Mouse (Mus musculus) forebrain, embryonic 11.5 days (tissue): ENCODE measurements around the gene Zdhhc5. TPM values are rescaled to one million over a fixed set of nuclear protein-coding genes. Genes with fewer than 3 reads are reported as not detected.
A peak's percentile ranks its signal among the peaks of the same experiment; 100 is the strongest.

ENCODE experiments used
- ATAC-seq: fragments of 200-750 bp; cut with Nextera tagmentation; replicated peaks from 2 replicates; pipeline ENCODE4 v1.8.0; 2017; ENCODE audit warnings: moderate TSS enrichment; ENCODE audit not compliant: low FRiP score
- DNase-seq: peaks from one replicate; pipeline ENCODE4 v3.0.0-alpha.2; 2017; ENCODE audit warnings: low spot score
- H3K27ac ChIP-seq: fragments of 300-500 bp; sonication (generic); 2 replicates; pipeline ENCODE4 v1.5.1; 2014; ENCODE audit warnings: low read depth, low read length
- H3K27me3 ChIP-seq: fragments of 300-500 bp; sonication (generic); 2 replicates; pipeline ENCODE4 v1.6.1; 2014; ENCODE audit warnings: mild to moderate bottlenecking, low read length, mixed read lengths; ENCODE audit not compliant: control insufficient read depth, insufficient read depth
- H3K36me3 ChIP-seq: fragments of 300-500 bp; sonication (generic); 2 replicates; pipeline ENCODE4 v1.6.1; 2014; ENCODE audit warnings: mild to moderate bottlenecking, low read length, moderate library complexity, mixed read lengths; ENCODE audit not compliant: control insufficient read depth, insufficient read depth
- H3K4me1 ChIP-seq: fragments of 300-500 bp; sonication (generic); replicated peaks from 2 replicates; pipeline ENCODE4 v1.6.1; 2014; ENCODE audit warnings: low read length, mixed read lengths; ENCODE audit not compliant: control insufficient read depth, insufficient read depth
- H3K4me2 ChIP-seq: fragments of 300-500 bp; sonication (generic); 2 replicates; pipeline ENCODE4 v1.6.1; 2014; ENCODE audit warnings: low read depth, mild to moderate bottlenecking, low read length, moderate library complexity, mixed read lengths; ENCODE audit not compliant: severe bottlenecking
- H3K4me3 ChIP-seq: fragments of 300-500 bp; sonication (generic); 2 replicates; pipeline ENCODE4 v1.5.1; 2014; ENCODE audit warnings: low read depth, low read length
- H3K9ac ChIP-seq: fragments of 300-500 bp; sonication (generic); 2 replicates; pipeline ENCODE4 v1.6.1; 2014; ENCODE audit warnings: low read length
- H3K9me3 ChIP-seq: fragments of 300-500 bp; sonication (generic); 2 replicates; pipeline ENCODE4 v1.6.1; 2016; ENCODE audit warnings: low read length, mixed read lengths; ENCODE audit not compliant: control insufficient read depth
- WGBS: fragments of 180-500 bp; shearing (Covaris S2); extraction: QIAGEN DNeasy Blood & Tissue Kit; methylation state at CpG from one replicate; pipeline ENCODE4 v1.1.7; 2014; 5-methylcytosine and 5-hydroxymethylcytosine counted together
- polyA plus RNA-seq: library from polyadenylated mRNA; unstranded; fragments of >200 nt; fragmentation: Nextera tagmentation; extraction: Ambion mirVana; gene quantifications from 2 replicates; pipeline ENCODE4 v1.2.1, GENCODE M21; 2014

The Zdhhc5 gene
- polyA plus RNA-seq, 1 experiment from 2014 or later = 27.7 TPM

DNA sequence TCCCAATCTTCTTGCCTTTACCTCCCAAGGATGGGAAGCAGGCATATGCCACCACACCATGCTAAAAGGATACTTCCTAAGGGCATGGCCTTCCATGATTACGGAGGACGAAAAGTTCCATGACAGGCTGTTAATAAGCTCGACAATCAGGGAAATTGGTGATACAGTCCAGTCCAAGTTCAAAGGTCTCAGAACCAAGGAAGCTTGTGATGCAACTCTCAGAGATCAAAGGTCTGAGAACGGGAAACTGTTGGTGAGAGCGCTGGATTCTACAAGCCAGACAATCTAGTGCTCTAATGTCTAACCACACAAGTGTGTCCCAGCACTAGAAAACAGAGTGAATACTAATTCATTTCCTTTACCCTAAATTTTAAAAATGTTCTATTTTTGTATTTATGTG, 41.3 kb upstream of the Zdhhc5 start:
- no peaks in the 10 kb centered on the region for H3K4me1 ChIP-seq
- H3K27ac ChIP-seq = no peak overlapping the region
- no peak overlapping the region for H3K4me2 ChIP-seq
- H3K9me3 ChIP-seq = no peaks in the 10 kb centered on the region
- H3K9ac ChIP-seq = no peak overlapping the region
- no peaks in the 10 kb centered on the region for H3K36me3 ChIP-seq
- H3K27me3 ChIP-seq = no peaks in the 10 kb centered on the region
- DNase-seq (no peak), ATAC-seq (no peak)
- H3K4me3 ChIP-seq = no peak overlapping the region
- WGBS = 88% methylated on average over 5 of the region's 5 CpGs

DNA sequence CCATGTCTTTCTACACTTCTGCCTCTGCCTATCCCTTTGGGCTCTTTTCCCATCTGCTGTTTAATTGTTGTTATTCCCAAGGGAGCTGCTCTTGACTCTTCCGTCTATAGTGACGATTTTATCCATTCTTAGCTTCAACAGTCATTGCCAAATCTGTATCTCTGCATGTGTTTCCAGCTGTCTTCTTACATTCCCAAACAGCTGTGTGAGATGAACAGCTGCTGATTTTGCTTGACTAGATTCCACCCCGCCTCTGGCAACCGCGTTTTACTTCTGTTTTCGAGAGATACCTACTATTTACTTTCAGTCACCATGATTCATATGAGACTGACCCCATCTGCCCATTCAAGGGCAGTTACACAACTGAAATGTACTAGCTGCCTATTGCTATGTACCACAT, 35.1 kb upstream of the Zdhhc5 start:
- no peak overlapping the region for H3K27ac ChIP-seq
- H3K4me1 ChIP-seq = no peaks in the 10 kb centered on the region
- H3K36me3 ChIP-seq = no peaks in the 10 kb centered on the region
- no peak overlapping the region for H3K9ac ChIP-seq
- ATAC-seq (no peak), DNase-seq (no peak)
- no peak overlapping the region for H3K4me2 ChIP-seq
- WGBS = 90% methylated on average over 6 of the region's 6 CpGs
- no peaks in the 10 kb centered on the region for H3K27me3 ChIP-seq
- H3K9me3 ChIP-seq = no peaks in the 10 kb centered on the region
- no peak overlapping the region for H3K4me3 ChIP-seq

DNA sequence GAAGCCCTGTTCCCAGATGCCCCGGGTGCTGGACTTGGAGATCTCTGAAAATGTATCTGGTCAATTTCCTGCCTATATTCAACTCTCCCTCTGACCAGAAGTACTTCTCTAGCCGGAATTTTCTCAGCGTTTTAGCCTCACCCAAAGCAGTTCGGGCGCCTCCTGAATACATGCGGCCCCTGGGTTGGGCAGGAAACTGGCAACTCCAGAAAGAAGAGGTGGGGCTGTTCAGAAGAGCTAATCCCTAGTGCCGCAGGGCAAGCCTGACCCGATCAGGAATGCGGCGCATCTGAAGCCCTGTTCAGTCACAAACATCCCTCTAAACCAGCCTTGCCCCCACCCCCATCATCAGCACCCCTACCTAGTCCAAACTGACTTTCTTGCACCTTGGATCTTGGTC, 29.1 kb upstream of the Zdhhc5 start:
- Histone ChIP-seq H3K36me3 (no peaks in the 10 kb centered on the region), H3K27me3 (no peaks in the 10 kb centered on the region), H3K9me3 (no peaks in the 10 kb centered on the region), H3K4me2 (peak overlapping the region; percentile 81), H3K9ac (peak overlapping the region; percentile 99), H3K4me1 (peaks cover 18% of the 10 kb centered on the region), H3K4me3 (peak overlapping the region; percentile 87), H3K27ac (peak overlapping the region; percentile 100)
- 1% methylated on average over 10 of the region's 10 CpGs for WGBS
- ATAC-seq = peak; percentile 23
- peak; percentile 83 for DNase-seq

DNA sequence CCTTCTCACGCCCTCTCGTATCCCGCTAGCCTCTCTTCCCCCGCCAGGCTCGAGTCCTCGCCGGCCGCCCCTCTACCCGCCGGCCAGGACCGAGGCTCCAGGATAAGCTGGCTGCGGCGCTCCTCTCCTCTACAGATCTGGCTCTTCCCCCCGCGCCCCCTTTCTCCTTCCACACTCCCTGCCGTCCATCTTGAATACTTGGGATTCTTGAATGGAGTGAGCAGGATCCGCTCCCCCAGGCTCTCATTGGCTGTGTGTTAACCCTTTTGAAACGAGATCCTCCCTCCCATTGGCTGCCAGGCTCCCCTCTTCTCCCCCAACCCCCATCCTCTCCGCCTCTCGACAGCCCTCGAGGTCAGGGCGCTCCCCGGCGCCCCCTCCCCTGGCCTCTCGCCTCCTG, 28.6 kb upstream of the Zdhhc5 start, which contains the start of gene Gm19426:
Gene Gm19426 (minus strand): TSS at position 95 of the 400 bp plus-strand sequence.
- under 1% methylated on average over 25 of the region's 25 CpGs for WGBS
- H3K4me2 ChIP-seq = peak within 1 kb of the TSS; percentile 81
- peak within 1 kb of the TSS; percentile 99 for H3K9ac ChIP-seq
- peak within 1 kb of the TSS; percentile 100 for H3K27ac ChIP-seq
- DNase-seq = peak; percentile 95
- H3K4me3 ChIP-seq = peak within 1 kb of the TSS; percentile 87
- H3K27me3 ChIP-seq = no peaks in the 10 kb centered on the region
- H3K4me1 ChIP-seq = peaks cover 22% of the 10 kb centered on the region
- ATAC-seq = peak; percentile 87
- no peaks in the 10 kb centered on the region for H3K36me3 ChIP-seq
- no peaks in the 10 kb centered on the region for H3K9me3 ChIP-seq

DNA sequence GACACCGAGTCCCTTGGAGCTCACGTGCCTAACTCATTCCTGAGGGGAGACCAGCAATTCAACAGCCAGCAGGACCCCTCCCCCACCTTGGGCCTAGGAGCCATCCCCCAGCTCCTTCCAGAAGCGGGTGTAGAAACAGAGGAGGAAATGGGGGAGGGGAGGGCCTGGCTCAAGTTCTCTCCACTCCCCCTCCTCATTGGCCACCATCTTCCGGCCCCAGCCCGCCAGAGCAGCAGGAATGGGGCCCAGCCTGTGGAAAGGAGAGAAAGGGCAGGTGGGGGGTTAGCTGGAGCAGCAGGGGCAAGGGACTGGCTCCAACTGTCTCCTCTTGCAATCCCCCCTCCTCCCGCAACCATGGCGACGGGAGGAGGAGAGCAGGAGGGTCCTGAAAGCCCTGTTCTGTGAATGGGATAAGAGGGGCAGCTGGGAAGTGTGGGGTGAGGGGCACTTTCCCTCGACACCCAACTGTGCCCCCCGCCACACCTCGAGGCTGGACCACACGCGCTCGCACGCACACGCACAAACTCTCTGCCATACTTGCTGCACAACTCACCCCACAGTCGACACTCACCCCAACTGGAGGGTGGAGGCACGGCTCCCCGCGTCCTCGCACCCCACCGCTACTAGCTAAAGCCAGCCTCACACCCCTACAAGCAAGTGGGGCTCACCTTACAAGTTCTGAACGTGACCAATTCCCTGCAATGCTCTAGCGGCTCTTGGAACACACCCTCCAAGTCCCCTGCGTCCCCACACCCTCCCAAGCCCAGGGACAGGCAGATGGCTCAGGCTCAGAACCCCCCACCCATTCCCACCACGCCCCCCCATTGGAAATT, 27.7 kb upstream of the Zdhhc5 start:
- Histone ChIP-seq H3K9ac (peak overlapping the region; percentile 99), H3K4me1 (peaks cover 30% of the 10 kb centered on the region), H3K4me2 (peak overlapping the region; percentile 81), H3K4me3 (peak overlapping the region; percentile 87), H3K27ac (peak overlapping the region; percentile 100), H3K36me3 (no peaks in the 10 kb centered on the region), H3K9me3 (no peaks in the 10 kb centered on the region), H3K27me3 (no peaks in the 10 kb centered on the region)
- peak; percentile 88 for ATAC-seq
- under 1% methylated on average over 25 of the region's 26 CpGs for WGBS
- peak; percentile 96 for DNase-seq

DNA sequence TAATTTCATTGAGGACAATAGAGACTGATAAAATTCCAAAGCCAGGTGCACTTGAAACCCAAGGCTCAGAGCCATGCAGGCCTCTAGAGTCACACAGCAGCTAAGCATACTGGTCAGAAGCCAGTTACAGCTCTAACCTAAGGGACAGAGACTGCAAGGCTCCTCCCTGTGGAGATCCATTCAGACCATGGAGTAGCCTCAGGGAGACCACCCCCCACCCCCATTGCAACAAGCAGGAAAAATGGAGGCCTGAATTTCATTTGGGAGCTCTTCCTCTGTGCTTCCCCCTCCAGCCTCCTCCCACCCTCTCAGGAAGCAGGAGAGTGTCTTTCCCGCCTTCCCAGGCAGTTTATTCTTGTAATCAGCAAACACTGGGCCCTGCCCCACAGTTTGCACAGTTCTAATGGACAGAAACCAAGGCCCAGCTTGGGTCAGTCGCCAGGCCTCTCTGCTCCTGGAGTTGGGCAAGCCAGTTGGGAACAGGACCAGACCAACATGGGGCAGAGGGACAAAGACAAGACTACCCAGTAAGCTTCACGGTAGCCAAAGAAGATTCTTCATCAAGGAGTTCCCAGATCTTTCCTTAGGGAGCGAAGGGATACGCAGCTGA, 27.0 kb upstream of the Zdhhc5 start:
- 2% methylated on average over 5 of the region's 5 CpGs for WGBS
- no peak for DNase-seq
- Histone ChIP-seq H3K4me2 (peak overlapping the region; percentile 81), H3K27me3 (no peaks in the 10 kb centered on the region), H3K27ac (peak overlapping the region; percentile 100), H3K9me3 (no peaks in the 10 kb centered on the region), H3K36me3 (no peaks in the 10 kb centered on the region), H3K9ac (peak overlapping the region; percentile 99), H3K4me1 (peaks cover 37% of the 10 kb centered on the region), H3K4me3 (peak overlapping the region; percentile 87)
- no peak for ATAC-seq

DNA sequence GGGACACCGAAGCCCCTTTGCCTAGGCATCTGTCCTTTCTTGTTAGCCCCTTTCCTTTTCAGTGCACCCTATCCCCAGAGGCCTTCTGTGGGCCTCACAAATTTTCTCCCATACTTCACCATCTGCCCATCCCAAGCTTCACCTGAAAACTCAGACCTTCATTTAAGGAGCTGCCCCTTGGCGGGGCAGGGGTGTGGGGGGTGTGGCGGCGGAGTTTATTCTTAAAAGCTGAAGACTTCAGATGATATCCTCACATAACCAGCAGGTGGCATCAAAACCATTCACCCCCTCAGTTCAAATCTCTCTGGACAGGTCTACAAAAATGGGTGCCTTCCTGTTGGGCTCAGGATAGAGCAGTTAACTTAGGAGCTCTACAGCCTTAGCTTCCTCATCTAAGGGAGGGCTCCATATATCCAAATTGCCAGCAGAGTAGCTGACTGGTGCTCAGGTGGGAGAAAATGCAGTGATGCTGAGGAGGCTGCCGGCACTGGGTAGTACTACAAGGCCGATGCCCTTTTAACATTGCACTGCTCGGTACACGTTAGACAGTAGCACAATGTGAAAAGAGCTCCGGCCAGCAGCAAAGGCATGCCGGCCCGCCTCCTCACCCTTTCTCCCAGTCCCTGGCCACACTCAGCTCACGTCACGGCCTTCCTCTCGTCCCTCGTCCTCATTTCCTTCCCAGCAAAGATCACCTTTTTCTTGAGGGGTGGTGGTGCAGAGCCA, 25.8 kb upstream of the Zdhhc5 start:
- Histone ChIP-seq H3K36me3 (no peaks in the 10 kb centered on the region), H3K4me1 (peaks cover 47% of the 10 kb centered on the region), H3K9me3 (no peaks in the 10 kb centered on the region), H3K4me3 (peak overlapping the region; percentile 87), H3K9ac (peak overlapping the region; percentile 99; the same call in 1 of the 2 replicates), H3K27me3 (no peaks in the 10 kb centered on the region), H3K4me2 (peak overlapping the region; percentile 81), H3K27ac (peak overlapping the region; percentile 60)
- DNase-seq (peak; percentile 55), ATAC-seq (no peak)
- 68% methylated on average over 15 of the region's 15 CpGs for WGBS

DNA sequence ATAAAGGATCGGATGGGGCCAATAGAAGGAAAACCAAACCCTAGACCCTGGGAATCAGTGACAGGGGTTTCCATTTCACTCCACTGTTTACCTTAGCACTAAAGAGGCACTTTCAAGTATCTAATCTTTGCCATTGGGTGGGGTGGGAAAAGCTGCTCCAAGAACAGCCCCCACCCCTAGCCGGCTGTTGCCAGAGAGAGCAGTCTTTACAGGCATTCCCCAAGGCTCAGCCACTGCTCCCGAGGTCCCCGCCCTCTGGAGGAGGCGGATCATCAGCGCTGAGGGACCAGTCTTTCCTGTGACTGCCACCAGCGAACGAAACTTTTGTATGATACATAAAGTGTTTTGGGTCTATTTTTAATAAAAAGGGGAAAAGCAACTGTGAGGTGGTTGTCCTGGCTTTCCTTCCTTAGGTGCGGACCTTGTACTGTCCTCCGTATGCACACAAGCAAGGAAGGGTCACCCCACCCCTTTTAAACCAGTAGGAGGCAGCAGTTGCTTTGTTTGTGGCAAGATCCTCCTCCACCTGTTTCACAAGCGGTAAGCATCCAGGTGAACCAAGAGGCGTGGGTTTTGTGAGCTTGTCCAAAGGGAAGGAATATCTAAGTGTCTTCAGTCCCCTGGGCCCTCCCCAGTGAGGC, 23.4 kb upstream of the Zdhhc5 start:
- H3K4me3 ChIP-seq = 0 out of 2 replicates have a peak overlapping the region, but pooled peaks have one; percentile 0
- no peaks in the 10 kb centered on the region for H3K36me3 ChIP-seq
- WGBS = 3% methylated on average over 12 of the region's 12 CpGs
- peak overlapping the region; percentile 52 for H3K9ac ChIP-seq
- peak overlapping the region; percentile 71 for H3K27ac ChIP-seq
- H3K4me1 ChIP-seq = peaks cover 61% of the 10 kb centered on the region
- no peak for ATAC-seq
- peak; percentile 76 for DNase-seq
- no peaks in the 10 kb centered on the region for H3K9me3 ChIP-seq
- peak overlapping the region; percentile 42 for H3K4me2 ChIP-seq
- no peaks in the 10 kb centered on the region for H3K27me3 ChIP-seq
